In the genomic region with DNA sequence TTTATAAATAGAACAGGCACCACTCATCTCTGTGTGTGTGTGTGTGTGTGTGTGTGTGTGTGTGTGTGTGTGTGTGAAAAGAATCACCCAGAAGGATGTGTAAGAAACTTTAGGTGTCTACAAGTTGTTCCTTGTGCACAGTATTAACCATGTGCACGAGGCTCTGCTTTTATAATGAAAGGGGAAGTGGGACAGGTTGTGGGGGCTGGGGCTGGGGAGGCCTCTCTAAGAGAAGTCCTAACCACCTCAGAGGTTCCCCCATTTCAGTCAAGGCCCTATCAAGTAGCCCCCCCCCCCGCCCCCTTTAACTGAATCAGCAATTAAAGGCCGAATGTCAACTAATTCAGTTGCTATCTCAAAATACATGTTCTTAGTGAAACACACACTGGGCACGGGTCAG, we compare ENCODE assay signal across 22 mouse cellular contexts.
DNase-seq lines count a peak whose midpoint lies in the region; ATAC-seq and TF ChIP-seq lines count a peak whose summit lies in the region.
"Had no signal": no experiment of that assay in that cellular context is flagged by ENCODE, and none has a peak within 500 bp of the region (broad histone marks: within the 10 kb centered on the region; RNA-seq: fewer than 3 reads in every experiment).

No protein-coding gene starts in this region.

- H3K4me2 ChIP-seq in midbrain, postnatal 0 days (ENCODE audit: low read depth, low read length, poor library complexity, severe bottlenecking), result no peak overlapping the region
- H3K4me2 ChIP-seq: heart, embryonic 12.5 days; intestine, embryonic 15.5 days; midbrain, embryonic 11.5 days had no signal

- H3K9ac ChIP-seq in midbrain, postnatal 0 days (replicated peaks; ENCODE audit: low read length, poor library complexity, severe bottlenecking), result no peak overlapping the region
- H3K9ac ChIP-seq: heart, embryonic 12.5 days; intestine, embryonic 15.5 days had no signal

- TF ChIP-seq CTCF in midbrain, postnatal 0 days (IDR thresholded peaks at IDR 0.05), result no peak

- H3K9me3 ChIP-seq in midbrain, embryonic 10.5 days (replicated peaks), result no peaks in the 10 kb centered on the region
- H3K9me3 ChIP-seq in midbrain, postnatal 0 days (ENCODE audit: low read length), result no peaks in the 10 kb centered on the region
- H3K9me3 ChIP-seq: heart, embryonic 12.5 days; intestine, embryonic 15.5 days had no signal

- H3K4me3 ChIP-seq in midbrain, embryonic 10.5 days, result no peak overlapping the region
- no peak overlapping the region for H3K4me3 ChIP-seq in midbrain, postnatal 0 days (ENCODE audit: low read depth, low read length)
- H3K4me3 ChIP-seq: heart, embryonic 12.5 days; intestine, embryonic 15.5 days had no signal

- no peak for ATAC-seq in midbrain, postnatal 0 days (ENCODE audit: low FRiP score)
- peak; percentile 88 for ATAC-seq in granulocyte monocyte progenitor cell, adult 5-6 weeks (replicated peaks; ENCODE audit: poor library complexity, severe bottlenecking)
- ATAC-seq: forebrain, embryonic 16.5 days; hindbrain, embryonic 16.5 days; intestine, embryonic 15.5 days; Patski had no signal

- no peak for DNase-seq in midbrain, embryonic 10.5 days (ENCODE audit: low spot score)
- no peak for DNase-seq in midbrain, postnatal 0 days (ENCODE audit: low spot score)
- DNase-seq in c-Kit-positive CD71-negative TER-119-negative erythroid progenitor cells, embryonic 14.5 days (ENCODE audit: low read depth), result peak; percentile 18
- peak; percentile 36 for DNase-seq in splenic B cell, adult 2 months (ENCODE audit: low read depth, low spot score)
- no peak for DNase-seq in layer of hippocampus, adult 11-12 months (ENCODE audit: low spot score)
- DNase-seq in neural tube, embryonic 10.5 days (ENCODE audit: extremely low spot score, low spot score), result no peak
- no peak for DNase-seq in heart, postnatal 4 days
- DNase-seq: adrenal gland, postnatal 14 days; cerebellum, adult 8-10 months; kidney, adult 8-10 months; kidney, postnatal 10 days; left cerebral cortex, postnatal 4 days; lung, postnatal 4 days; thymus, adult 18-20 months; thymus, postnatal 4 days had no signal

- H3K36me3 ChIP-seq in midbrain, embryonic 10.5 days, result peaks cover 3% of the 10 kb centered on the region; the same call in 1 of the 2 replicates
- H3K36me3 ChIP-seq in midbrain, postnatal 0 days (ENCODE audit: insufficient read depth, low read length), result no peaks in the 10 kb centered on the region
- no peaks in the 10 kb centered on the region for H3K36me3 ChIP-seq in splenic B cell, adult 2 months (ENCODE audit: control insufficient read depth, insufficient read depth, low read length, poor library complexity, severe bottlenecking)
- H3K36me3 ChIP-seq: heart, embryonic 12.5 days; intestine, embryonic 15.5 days had no signal

- 60% methylated on average over 4 of the region's 4 CpGs for WGBS in midbrain, embryonic 10.5 days
- WGBS in midbrain, postnatal 0 days, result 77% methylated on average over 4 of the region's 4 CpGs

- H3K27me3 ChIP-seq in midbrain, embryonic 10.5 days (ENCODE audit: low read depth, poor library complexity, severe bottlenecking), result no peaks in the 10 kb centered on the region
- H3K27me3 ChIP-seq in midbrain, postnatal 0 days (ENCODE audit: insufficient read depth, low read length), result no peaks in the 10 kb centered on the region
- H3K27me3 ChIP-seq in splenic B cell, adult 2 months (ENCODE audit: control insufficient read depth, insufficient read depth, low read length, poor library complexity, severe bottlenecking), result no peaks in the 10 kb centered on the region
- H3K27me3 ChIP-seq: heart, embryonic 12.5 days; intestine, embryonic 15.5 days; Patski had no signal

- peak overlapping the region; percentile 20; the same call in 1 of the 2 replicates for H3K27ac ChIP-seq in midbrain, embryonic 10.5 days (replicated peaks)
- H3K27ac ChIP-seq in midbrain, postnatal 0 days (ENCODE audit: low read depth, low read length), result no peak overlapping the region
- H3K27ac ChIP-seq: intestine, embryonic 15.5 days had no signal

- H3K4me1 ChIP-seq in midbrain, embryonic 10.5 days, result peaks cover 76% of the 10 kb centered on the region
- no peaks in the 10 kb centered on the region for H3K4me1 ChIP-seq in midbrain, postnatal 0 days (ENCODE audit: insufficient read depth, low read length)

Comparison
In these comparisons a context has a peak if more than half of its experiments do, and no peak if none do; other contexts are left out.
1. DNase-seq: peak in c-Kit-positive CD71-negative TER-119-negative erythroid progenitor cells, embryonic 14.5 days (single experiment) and splenic B cell, adult 2 months (single experiment); none in midbrain, embryonic 10.5 days (single experiment), midbrain, postnatal 0 days (single experiment), layer of hippocampus, adult 11-12 months (single experiment), neural tube, embryonic 10.5 days (single experiment) and heart, postnatal 4 days (single experiment).